Mouse (Mus musculus): ENCODE data around the gene Tlcd1. TPM values are rescaled to one million over a fixed set of nuclear protein-coding genes. Genes with fewer than 3 reads are reported as not detected.
"Not testable (repeated sequence)": the region's sequence is repeated elsewhere in the genome, so short reads cannot be mapped to it uniquely, and the experiment has no call there.

The Tlcd1 gene
- polyA plus RNA-seq, 1 experiment = 15.4 TPM

DNA sequence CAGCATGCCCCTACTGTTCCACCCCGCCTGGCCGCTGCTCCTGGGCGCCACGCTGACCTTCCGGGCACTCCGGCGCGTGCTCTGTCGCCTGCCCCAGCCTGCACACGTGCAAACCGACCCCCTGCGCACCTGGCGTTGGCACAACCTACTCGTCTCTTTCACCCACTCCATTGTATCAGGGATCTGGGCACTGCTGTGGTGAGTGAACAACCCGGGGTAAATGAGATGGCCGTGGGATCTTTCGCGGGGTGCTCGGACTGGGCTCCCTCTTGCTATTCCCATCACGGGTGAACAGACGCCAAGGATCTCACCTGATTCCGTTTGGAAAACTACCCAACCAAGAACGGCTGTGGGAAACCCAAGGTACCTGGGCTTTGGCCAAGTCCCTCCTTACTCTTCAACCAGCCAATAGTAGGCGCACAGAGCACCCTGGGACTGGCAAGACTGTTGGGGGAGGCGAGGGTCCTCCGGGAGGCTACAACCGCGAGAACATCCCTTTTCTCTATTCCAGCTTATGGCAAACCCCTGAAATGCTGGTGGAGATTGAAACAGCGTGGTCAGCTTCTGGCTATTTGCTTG, 2.4 kb downstream of the Tlcd1 start:
- DNase-seq (ENCODE audit: low read depth) = peak; percentile 90
- TF ChIP-seq POLR2A (IDR thresholded peaks at IDR 0.05; ENCODE audit: borderline replicate concordance, extremely low read depth, insufficient read depth, insufficient read length, poor library complexity, severe bottlenecking) = no peak
- TF ChIP-seq CTCF (IDR thresholded peaks at IDR 0.05; ENCODE audit: borderline replicate concordance, extremely low read depth, insufficient read depth, insufficient read length) = no peak

GRCm38 (mm10) chr11:78179438-78179999, 3.0 kb downstream of the Tlcd1 start:
- TF ChIP-seq POLR2A (IDR thresholded peaks at IDR 0.05; ENCODE audit: borderline replicate concordance, extremely low read depth, insufficient read depth, insufficient read length, poor library complexity, severe bottlenecking) (no peak), CTCF (IDR thresholded peaks at IDR 0.05; ENCODE audit: borderline replicate concordance, extremely low read depth, insufficient read depth, insufficient read length) (no peak)
- DNase-seq (ENCODE audit: low read depth) = no peak

DNA sequence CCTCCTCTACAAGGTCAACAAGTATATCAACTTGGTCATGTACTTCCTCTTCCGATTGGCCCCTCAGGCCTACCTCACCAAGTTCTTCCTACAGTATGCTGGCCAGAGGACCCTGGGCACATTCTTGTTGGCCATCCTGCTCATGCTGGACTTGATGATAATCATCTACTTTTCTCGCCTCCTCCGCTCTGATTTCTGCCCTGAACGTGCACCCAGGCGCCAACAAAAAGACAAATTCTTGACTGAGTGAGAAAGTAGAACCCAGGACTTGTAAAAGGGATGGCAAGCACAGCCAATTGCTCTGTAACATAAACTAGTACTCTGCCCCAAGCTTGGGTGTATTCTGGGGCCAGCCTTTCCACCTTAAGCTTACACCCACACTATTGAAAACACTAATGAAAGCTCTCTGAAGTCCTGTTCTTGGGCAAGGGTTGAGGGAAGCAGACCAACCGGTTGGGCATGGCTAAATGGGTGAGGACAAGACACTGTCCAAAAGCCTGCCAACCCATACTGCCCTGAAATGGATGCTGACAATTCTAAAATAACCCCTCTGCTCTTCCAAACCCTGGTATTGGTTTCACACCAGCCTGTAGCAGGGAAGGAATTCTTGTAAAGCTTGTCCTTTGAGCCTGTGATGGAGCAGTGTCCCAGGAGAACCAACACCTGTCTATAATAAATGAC, 3.7 kb downstream of the Tlcd1 start:
- TF ChIP-seq POLR2A (IDR thresholded peaks at IDR 0.05; ENCODE audit: borderline replicate concordance, extremely low read depth, insufficient read depth, insufficient read length, poor library complexity, severe bottlenecking) (no peak), CTCF (IDR thresholded peaks at IDR 0.05; ENCODE audit: borderline replicate concordance, extremely low read depth, insufficient read depth, insufficient read length) (no peak)
- DNase-seq (ENCODE audit: low read depth) = no peak

- TF ChIP-seq CTCF (IDR thresholded peaks at IDR 0.05; ENCODE audit: borderline replicate concordance, extremely low read depth, insufficient read depth, insufficient read length) (no peak), POLR2A (IDR thresholded peaks at IDR 0.05; ENCODE audit: borderline replicate concordance, extremely low read depth, insufficient read depth, insufficient read length, poor library complexity, severe bottlenecking) (no peak)
- no peak for DNase-seq (ENCODE audit: low read depth)
Measured at GRCm38 (mm10) chr11:78181830-78182357, 5.4 kb downstream of the Tlcd1 start.

- no peak for DNase-seq (ENCODE audit: low read depth)
- TF ChIP-seq POLR2A (IDR thresholded peaks at IDR 0.05; ENCODE audit: borderline replicate concordance, extremely low read depth, insufficient read depth, insufficient read length, poor library complexity, severe bottlenecking) (no peak), CTCF (IDR thresholded peaks at IDR 0.05; ENCODE audit: borderline replicate concordance, extremely low read depth, insufficient read depth, insufficient read length) (no peak)
Measured at GRCm38 (mm10) chr11:78182450-78182849, 5.9 kb downstream of the Tlcd1 start.

GRCm38 (mm10) chr11:78182961-78183844, 6.7 kb downstream of the Tlcd1 start, which contains the start of gene Rpl23a:
Rpl23a (minus strand) TSS chr11:78183584.
- DNase-seq (ENCODE audit: low read depth) = peak; percentile 98

DNA sequence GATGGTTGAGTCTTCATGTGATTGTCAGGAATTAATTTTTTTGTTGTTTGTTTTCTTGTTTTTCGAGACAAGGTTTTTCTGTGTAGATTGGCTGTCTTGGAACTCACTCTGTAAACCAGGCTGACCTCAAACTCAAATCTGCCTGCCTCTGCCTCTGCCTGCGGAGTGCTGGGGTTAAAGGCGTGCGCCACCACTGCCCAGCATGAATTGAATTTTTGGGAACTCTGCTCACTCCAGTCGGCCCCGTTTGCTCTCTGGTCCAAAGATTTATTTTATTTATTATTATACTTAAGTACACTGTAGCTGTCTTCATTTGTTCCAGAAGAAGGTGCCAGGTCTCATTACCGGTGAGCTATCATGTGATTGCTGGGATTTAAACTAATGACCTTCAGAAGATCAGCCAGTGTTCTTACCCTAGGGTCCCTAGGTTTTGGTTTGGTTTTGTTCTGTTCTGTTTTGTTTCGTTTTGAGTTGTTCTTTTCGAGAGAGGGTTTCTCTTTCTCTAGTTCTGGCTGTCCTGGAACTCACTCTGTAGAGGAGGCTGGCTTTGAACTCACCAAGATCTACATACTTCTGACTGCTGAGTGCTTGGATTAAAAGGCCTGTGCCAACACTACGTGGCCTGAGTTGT, 7.5 kb downstream of the Tlcd1 start:
- TF ChIP-seq CTCF (IDR thresholded peaks at IDR 0.05; ENCODE audit: borderline replicate concordance, extremely low read depth, insufficient read depth, insufficient read length) (no peak), POLR2A (IDR thresholded peaks at IDR 0.05; ENCODE audit: borderline replicate concordance, extremely low read depth, insufficient read depth, insufficient read length, poor library complexity, severe bottlenecking) (no peak)

More at GRCm38 (mm10) chr11:78182961-78183844, 6.7 kb downstream of the Tlcd1 start, which contains the start of gene Rpl23a:
- peak; percentile 36; the same call in 1 of the 2 replicates for TF ChIP-seq CTCF (IDR thresholded peaks at IDR 0.05; ENCODE audit: borderline replicate concordance, extremely low read depth, insufficient read depth, insufficient read length)
- peak; percentile 69; the same call in 1 of the 2 replicates for TF ChIP-seq POLR2A (IDR thresholded peaks at IDR 0.05; ENCODE audit: borderline replicate concordance, extremely low read depth, insufficient read depth, insufficient read length, poor library complexity, severe bottlenecking)

GRCm38 (mm10) chr11:78184702-78185101, 8.2 kb downstream of the Tlcd1 start:
- not testable (repeated sequence) for DNase-seq (ENCODE audit: low read depth)

More for the DNA sequence above, 7.5 kb downstream of the Tlcd1 start:
- no peak for DNase-seq (ENCODE audit: low read depth)

DNA sequence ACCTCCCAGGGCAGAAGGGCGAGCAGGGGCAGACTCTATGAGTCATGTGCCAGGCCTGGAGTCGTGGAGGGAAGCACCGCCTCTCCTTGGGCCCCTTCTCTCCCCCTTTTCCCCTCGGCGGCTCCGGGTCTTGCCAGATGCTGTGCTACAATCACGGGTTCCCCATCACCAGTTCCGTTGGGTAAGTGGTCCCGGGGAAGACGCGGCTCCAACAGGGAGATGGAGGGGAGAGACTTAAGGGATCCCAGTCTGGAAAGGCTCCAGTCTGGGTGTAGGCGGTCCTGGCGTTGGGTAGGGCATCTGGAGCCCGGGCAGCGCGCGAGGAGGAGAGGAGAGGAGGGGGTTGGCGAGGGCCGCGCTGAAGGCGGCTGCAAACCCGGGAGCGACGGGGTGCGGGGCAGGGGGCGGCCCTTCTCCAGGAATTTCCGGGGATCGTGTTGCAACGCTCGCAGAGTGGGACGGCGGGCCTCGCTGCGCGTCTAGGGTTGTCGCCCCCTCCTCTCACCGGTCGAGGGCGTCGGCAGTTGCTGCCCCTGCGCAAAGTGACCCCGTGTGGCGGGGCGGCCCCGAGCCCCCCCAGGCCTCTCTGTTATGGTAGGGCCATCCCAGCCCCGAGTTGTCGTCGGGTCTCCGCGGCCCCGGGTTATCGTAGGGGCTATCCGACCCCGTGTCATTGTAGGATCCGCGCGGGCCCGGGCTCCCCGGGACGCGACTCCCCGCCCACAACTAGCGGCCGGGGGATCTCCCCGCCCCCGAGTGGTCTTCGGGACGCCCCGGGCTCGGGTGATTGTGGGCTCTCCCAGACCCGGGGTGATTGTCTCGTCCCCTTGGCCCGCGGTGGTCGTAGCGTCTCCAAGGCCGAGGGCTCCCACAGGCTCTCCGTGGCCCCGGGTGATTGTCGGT, 12.1 kb downstream of the Tlcd1 start, which contains the start of gene Rab34:
Gene Rab34 (plus strand): TSS at position 100 of the 903 bp plus-strand sequence.
- TF ChIP-seq CTCF (IDR thresholded peaks at IDR 0.05; ENCODE audit: borderline replicate concordance, extremely low read depth, insufficient read depth, insufficient read length) = no peak
- peak; percentile 62; the same call in 1 of the 2 replicates for TF ChIP-seq POLR2A (IDR thresholded peaks at IDR 0.05; ENCODE audit: borderline replicate concordance, extremely low read depth, insufficient read depth, insufficient read length, poor library complexity, severe bottlenecking)
- DNase-seq (ENCODE audit: low read depth) = peak; percentile 92
